Mouse (Mus musculus) forebrain, postnatal 0 days (tissue): ENCODE measurements around the gene Vegfa. TPM values are rescaled to one million over a fixed set of nuclear protein-coding genes. Genes with fewer than 3 reads are reported as not detected.

Experiments used
- ATAC-seq: fragments of 200-750 bp; cut with Nextera tagmentation; 2 replicates; pipeline ENCODE4 v1.8.0; 2017; ENCODE audit warnings: mild to moderate bottlenecking, moderate library complexity
- DNase-seq: peaks from one replicate; pipeline ENCODE4 v3.0.0-alpha.2; 2015
- H3K27ac ChIP-seq: fragments of 300-500 bp; sonication (generic); 2 replicates; pipeline ENCODE4 v1.5.1; 2014; ENCODE audit warnings: low read depth, mild to moderate bottlenecking, antibody characterized with exemption, low read length, moderate library complexity, mixed read lengths
- H3K27me3 ChIP-seq: fragments of 300-500 bp; sonication (generic); 2 replicates; pipeline ENCODE4 v1.6.1; 2014; ENCODE audit warnings: mild to moderate bottlenecking, low read length, mixed read lengths; ENCODE audit not compliant: insufficient read depth
- H3K36me3 ChIP-seq: fragments of 300-500 bp; sonication (generic); 2 replicates; pipeline ENCODE4 v1.6.1; 2014; ENCODE audit warnings: mild to moderate bottlenecking, moderate library complexity; ENCODE audit not compliant: insufficient read depth
- H3K4me1 ChIP-seq: fragments of 300-500 bp; sonication (generic); 2 replicates; pipeline ENCODE4 v1.6.1; 2014; ENCODE audit warnings: antibody characterized with exemption; ENCODE audit not compliant: insufficient read depth
- H3K4me2 ChIP-seq: fragments of 300-500 bp; sonication (generic); 2 replicates; pipeline ENCODE4 v1.6.1; 2014; ENCODE audit warnings: low read depth, mild to moderate bottlenecking, moderate library complexity
- H3K4me3 ChIP-seq: fragments of 300-500 bp; sonication (generic); 2 replicates; pipeline ENCODE4 v1.5.1; 2014; ENCODE audit warnings: low read depth, low read length, mixed read lengths
- H3K9ac ChIP-seq: fragments of 300-500 bp; sonication (generic); 2 replicates; pipeline ENCODE4 v1.6.1; 2014; ENCODE audit warnings: mild to moderate bottlenecking
- H3K9me3 ChIP-seq: fragments of 300-500 bp; sonication (generic); 2 replicates; pipeline ENCODE4 v1.6.1; 2016; ENCODE audit warnings: low read length
- CTCF ChIP-seq: sonication (generic); IDR thresholded peaks from 2 replicates; pipeline ENCODE4 v1.5.1; 2016; ENCODE audit warnings: antibody characterized with exemption, control low read depth, low read depth
- WGBS: fragments of 180-500 bp; shearing (Covaris S2); extraction: QIAGEN DNeasy Blood & Tissue Kit; methylation state at CpG from one replicate; pipeline ENCODE4 v1.1.7; 2014; 5-methylcytosine and 5-hydroxymethylcytosine counted together
- polyA plus RNA-seq: library from polyadenylated mRNA; unstranded; fragments of >200 nt; fragmentation: Nextera tagmentation; extraction: Ambion mirVana; gene quantifications from 2 replicates; pipeline ENCODE4 v1.2.1, GENCODE M21; 2015
- total RNA-seq: library from RNA; depleted of rRNA; stranded (reverse); fragments of >200 nt; gene quantifications from 2 replicates; pipeline ENCODE4 v1.2.3, GENCODE M21; 2014

The Vegfa gene
- total and polyA plus RNA-seq, 2 experiments from 2014 or later, result 2.0 to 96.5 TPM

- Histone ChIP-seq H3K9ac (no peak overlapping the region), H3K27ac (no peak overlapping the region; the same call in 1 of the 2 replicates), H3K4me2 (no peak overlapping the region), H3K4me1 (no peaks in the 10 kb centered on the region; the same call in 1 of the 2 replicates), H3K4me3 (no peak overlapping the region), H3K27me3 (no peaks in the 10 kb centered on the region), H3K36me3 (no peaks in the 10 kb centered on the region), H3K9me3 (no peaks in the 10 kb centered on the region)
- ATAC-seq (peak; percentile 72), DNase-seq (peak; percentile 52)
- 14% methylated on average over 10 of the region's 10 CpGs for WGBS
- no peak for TF ChIP-seq CTCF
These were observed 31.3 kb upstream of the Vegfa start for GRCm38 (mm10) chr17:46063283-46063973.

- DNase-seq (no peak), ATAC-seq (no peak)
- H3K4me2 ChIP-seq, result no peak overlapping the region
- no peak overlapping the region for H3K4me3 ChIP-seq
- no peak for TF ChIP-seq CTCF
- H3K36me3 ChIP-seq, result no peaks in the 10 kb centered on the region
- H3K9ac ChIP-seq, result no peak overlapping the region
- 69% methylated on average over 3 of the region's 3 CpGs for WGBS
- no peaks in the 10 kb centered on the region; the same call in 1 of the 2 replicates for H3K4me1 ChIP-seq
- H3K27ac ChIP-seq, result no peak overlapping the region
- H3K9me3 ChIP-seq, result no peaks in the 10 kb centered on the region
- no peaks in the 10 kb centered on the region for H3K27me3 ChIP-seq
These were observed 28.1 kb upstream of the Vegfa start for GRCm38 (mm10) chr17:46060253-46060652.

GRCm38 (mm10) chr17:46059226-46059825 lies 27.2 kb upstream of the Vegfa start:
- Histone ChIP-seq H3K4me2 (no peak overlapping the region), H3K36me3 (no peaks in the 10 kb centered on the region), H3K27me3 (no peaks in the 10 kb centered on the region), H3K4me1 (no peaks in the 10 kb centered on the region; the same call in 1 of the 2 replicates), H3K27ac (no peak overlapping the region), H3K9me3 (no peaks in the 10 kb centered on the region), H3K9ac (no peak overlapping the region), H3K4me3 (no peak overlapping the region)
- no peak for DNase-seq
- WGBS, result 72% methylated on average over 15 of the region's 15 CpGs
- ATAC-seq, result no peak
- TF ChIP-seq CTCF, result no peak

- H3K27ac ChIP-seq, result no peak overlapping the region
- no peak for TF ChIP-seq CTCF
- ATAC-seq, result no peak
- no peaks in the 10 kb centered on the region for H3K36me3 ChIP-seq
- no peaks in the 10 kb centered on the region for H3K9me3 ChIP-seq
- H3K27me3 ChIP-seq, result no peaks in the 10 kb centered on the region
- H3K4me2 ChIP-seq, result no peak overlapping the region
- H3K9ac ChIP-seq, result no peak overlapping the region
- 56% methylated on average over 7 of the region's 7 CpGs for WGBS
- DNase-seq, result no peak
- no peak overlapping the region for H3K4me3 ChIP-seq
- H3K4me1 ChIP-seq, result no peaks in the 10 kb centered on the region
These were observed 24.1 kb upstream of the Vegfa start for GRCm38 (mm10) chr17:46056288-46056687.

GRCm38 (mm10) chr17:46055736-46056135 lies 23.6 kb upstream of the Vegfa start:
- Histone ChIP-seq H3K27me3 (no peaks in the 10 kb centered on the region), H3K9ac (no peak overlapping the region), H3K4me2 (no peak overlapping the region), H3K27ac (no peak overlapping the region), H3K36me3 (no peaks in the 10 kb centered on the region), H3K4me1 (no peaks in the 10 kb centered on the region), H3K9me3 (no peaks in the 10 kb centered on the region), H3K4me3 (no peak overlapping the region)
- DNase-seq, result no peak
- WGBS, result 87% methylated on average over 7 of the region's 7 CpGs
- TF ChIP-seq CTCF, result no peak
- ATAC-seq, result no peak

- WGBS, result 76% methylated on average over 7 of the region's 7 CpGs
- no peak for TF ChIP-seq CTCF
These were observed 21.2 kb upstream of the Vegfa start for GRCm38 (mm10) chr17:46053291-46053842.

GRCm38 (mm10) chr17:46052146-46052545 lies 20.0 kb upstream of the Vegfa start:
- no peak overlapping the region for H3K4me2 ChIP-seq
- no peak overlapping the region for H3K27ac ChIP-seq
- H3K9ac ChIP-seq, result no peak overlapping the region
- no peaks in the 10 kb centered on the region for H3K4me1 ChIP-seq
- ATAC-seq (no peak), DNase-seq (no peak)
- no peaks in the 10 kb centered on the region for H3K9me3 ChIP-seq
- no peaks in the 10 kb centered on the region for H3K36me3 ChIP-seq
- WGBS, result 38% methylated on average over 3 of the region's 3 CpGs
- H3K4me3 ChIP-seq, result no peak overlapping the region
- no peaks in the 10 kb centered on the region for H3K27me3 ChIP-seq
- no peak for TF ChIP-seq CTCF

More at GRCm38 (mm10) chr17:46053291-46053842, 21.2 kb upstream of the Vegfa start:
- no peak overlapping the region for H3K9ac ChIP-seq
- H3K4me2 ChIP-seq, result no peak overlapping the region
- H3K27me3 ChIP-seq, result no peaks in the 10 kb centered on the region
- no peak overlapping the region for H3K27ac ChIP-seq
- H3K4me3 ChIP-seq, result no peak overlapping the region
- H3K4me1 ChIP-seq, result no peaks in the 10 kb centered on the region
- H3K9me3 ChIP-seq, result no peaks in the 10 kb centered on the region
- ATAC-seq (no peak), DNase-seq (no peak)
- H3K36me3 ChIP-seq, result no peaks in the 10 kb centered on the region
